Mouse (Mus musculus): Measurements from ENCODE around the gene Pi4ka. TPM values are rescaled to one million over a fixed set of nuclear protein-coding genes. Genes with fewer than 3 reads are reported as not detected.

Pi4ka gene
- polyA plus RNA-seq, 1 experiment from 2014 or later = 64.6 TPM

DNA sequence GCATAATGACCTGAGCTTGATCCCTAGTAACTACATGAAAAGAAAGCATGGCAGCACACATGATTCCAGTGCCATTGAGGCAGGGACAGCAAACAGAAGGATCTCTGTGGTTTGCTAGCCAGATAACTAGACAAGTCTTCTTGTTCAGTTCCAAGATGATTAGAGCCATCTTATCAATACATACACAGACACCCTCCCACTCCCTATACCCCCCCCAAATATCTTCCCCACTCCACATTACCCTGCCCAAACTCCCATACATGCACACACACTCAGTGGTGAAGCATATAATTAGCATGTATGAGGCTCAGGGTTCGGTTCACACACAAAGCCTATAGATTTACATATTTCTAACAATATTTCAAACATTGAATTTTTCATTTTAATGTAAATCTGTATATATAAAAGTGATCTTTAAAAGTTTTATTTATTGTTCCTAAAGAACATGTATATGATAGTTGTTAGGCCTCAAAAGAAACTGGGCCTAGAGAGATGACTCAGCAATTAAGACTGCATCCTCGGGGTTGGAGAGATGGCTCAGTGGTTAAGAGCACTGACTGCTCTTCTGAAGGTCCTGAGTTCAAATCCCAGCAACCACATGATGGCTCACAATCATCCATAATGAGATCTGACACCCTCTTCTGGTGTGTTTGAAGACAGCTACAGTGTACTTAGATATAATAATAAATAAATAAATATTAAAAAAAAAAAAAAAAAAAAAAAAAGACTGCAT lies 22.4 kb downstream of the Pi4ka start:
- Histone ChIP-seq H3K9me3 (no peaks in the 10 kb centered on the region), H3K4me2 (replicated peaks) (no peak overlapping the region), H3K27me3 (no peaks in the 10 kb centered on the region), H3K36me3 (peaks cover 25% of the 10 kb centered on the region), H3K27ac (replicated peaks) (no peak overlapping the region), H3K4me3 (no peak overlapping the region), H3K4me1 (no peaks in the 10 kb centered on the region), H3K9ac (replicated peaks) (no peak overlapping the region)
- 90% methylated on average over 2 of the region's 2 CpGs for WGBS
- no peak for ATAC-seq (ENCODE audit: low FRiP score, low read depth)

DNA sequence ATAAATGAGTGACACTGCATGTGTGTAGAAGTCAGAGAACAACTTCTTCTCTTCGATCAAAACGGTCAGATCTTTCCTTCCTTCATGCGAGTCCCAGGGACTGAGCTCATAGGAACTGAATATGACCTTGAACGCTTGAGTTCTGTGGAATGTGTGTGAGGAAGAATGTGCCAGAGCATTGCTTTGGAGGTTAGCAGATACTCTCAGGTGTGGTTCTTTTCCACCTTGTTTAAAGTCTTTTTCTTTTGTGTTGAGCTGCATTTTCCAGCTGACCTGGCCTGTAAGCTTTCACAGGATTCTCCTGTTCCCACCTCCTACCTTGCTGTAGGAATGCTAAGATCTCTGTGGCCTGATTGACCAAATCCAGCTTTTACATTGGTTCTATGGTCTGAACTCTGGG lies 23.8 kb downstream of the Pi4ka start:
- no peak overlapping the region for H3K4me2 ChIP-seq (replicated peaks)
- H3K4me3 ChIP-seq = no peak overlapping the region
- no peak for ATAC-seq (ENCODE audit: low FRiP score, low read depth)
- H3K9me3 ChIP-seq = no peaks in the 10 kb centered on the region
- H3K9ac ChIP-seq (replicated peaks) = no peak overlapping the region
- H3K4me1 ChIP-seq = no peaks in the 10 kb centered on the region
- no peaks in the 10 kb centered on the region for H3K27me3 ChIP-seq
- WGBS = 94% methylated on average over 4 of the region's 4 CpGs
- peaks cover 31% of the 10 kb centered on the region for H3K36me3 ChIP-seq
- H3K27ac ChIP-seq (replicated peaks) = no peak overlapping the region

DNA sequence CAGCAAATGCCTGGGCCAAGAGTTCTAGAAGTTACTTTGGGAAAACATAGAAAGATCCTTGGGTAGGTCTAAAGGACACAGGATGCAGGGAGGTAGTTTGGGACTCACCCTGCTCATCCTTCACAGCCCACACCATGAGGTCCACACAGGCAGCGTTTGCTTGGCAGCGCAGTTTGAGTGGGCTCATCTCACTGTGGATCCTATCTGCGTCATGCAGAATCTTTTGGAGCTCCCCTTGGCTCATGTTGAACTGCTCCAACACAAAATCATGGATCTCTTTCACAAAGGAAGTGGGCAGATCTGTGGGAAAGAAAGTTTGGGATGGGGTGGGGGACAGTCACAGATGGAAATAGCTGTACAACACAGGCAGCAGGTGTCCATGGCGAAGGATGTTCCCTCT lies 47.3 kb downstream of the Pi4ka start:
- H3K27me3 ChIP-seq = no peaks in the 10 kb centered on the region
- 96% methylated on average over 4 of the region's 4 CpGs for WGBS
- no peak for ATAC-seq (ENCODE audit: low FRiP score, low read depth)
- H3K9ac ChIP-seq (replicated peaks) = no peak overlapping the region
- no peak overlapping the region for H3K27ac ChIP-seq (replicated peaks)
- no peak overlapping the region for H3K4me3 ChIP-seq
- no peak overlapping the region for H3K4me2 ChIP-seq (replicated peaks)
- H3K36me3 ChIP-seq = peaks cover 58% of the 10 kb centered on the region
- no peaks in the 10 kb centered on the region for H3K4me1 ChIP-seq
- H3K9me3 ChIP-seq = no peaks in the 10 kb centered on the region

DNA sequence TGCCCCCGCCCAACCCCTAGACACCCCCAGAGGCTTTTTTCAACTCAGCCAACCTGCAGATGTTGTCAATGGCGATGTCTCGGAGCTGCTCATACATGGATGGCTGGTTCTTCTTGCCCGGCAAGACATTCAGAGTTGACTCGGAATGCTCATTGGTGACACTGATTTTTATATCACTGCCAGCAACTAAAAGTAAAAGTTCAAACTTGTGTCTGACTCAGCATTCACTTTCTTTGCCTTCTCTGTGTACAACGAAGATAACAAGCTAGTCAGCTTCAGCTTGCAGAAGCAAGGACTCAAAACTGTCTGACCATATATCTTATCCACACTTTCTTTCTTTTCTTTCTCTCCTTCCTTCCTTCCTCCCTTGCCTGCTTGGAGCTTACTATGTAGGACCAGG lies 50.1 kb downstream of the Pi4ka start:
- H3K9ac ChIP-seq (replicated peaks) = no peak overlapping the region
- no peaks in the 10 kb centered on the region for H3K9me3 ChIP-seq
- peaks cover 69% of the 10 kb centered on the region for H3K36me3 ChIP-seq
- no peaks in the 10 kb centered on the region for H3K4me1 ChIP-seq
- 96% methylated on average over 6 of the region's 6 CpGs for WGBS
- no peak overlapping the region for H3K4me3 ChIP-seq
- ATAC-seq (ENCODE audit: low FRiP score, low read depth) = no peak
- no peaks in the 10 kb centered on the region for H3K27me3 ChIP-seq
- H3K27ac ChIP-seq (replicated peaks) = no peak overlapping the region
- H3K4me2 ChIP-seq (replicated peaks) = no peak overlapping the region

DNA sequence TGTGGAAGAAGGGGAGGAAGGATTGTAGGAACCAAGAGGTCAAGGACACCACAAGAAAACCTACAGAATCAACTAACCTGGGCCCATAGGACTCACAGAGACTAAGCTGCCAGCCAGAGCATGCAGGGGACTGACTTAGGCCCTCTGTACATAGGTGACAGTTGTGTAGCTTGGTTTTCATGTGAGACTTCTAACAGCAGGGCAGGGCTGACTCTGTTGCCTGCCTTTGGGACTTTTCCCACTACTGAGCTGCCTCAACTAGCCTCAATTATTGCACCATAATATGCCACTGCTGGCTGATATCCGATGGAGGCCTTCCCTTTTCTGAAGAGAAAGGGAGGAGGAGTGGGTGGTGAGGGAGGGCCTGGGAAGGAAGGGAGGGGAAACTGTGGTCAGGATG lies 59.3 kb downstream of the Pi4ka start:
- no peaks in the 10 kb centered on the region for H3K9me3 ChIP-seq
- H3K36me3 ChIP-seq = peaks cover 49% of the 10 kb centered on the region
- no peak overlapping the region for H3K4me3 ChIP-seq
- H3K27ac ChIP-seq (replicated peaks) = no peak overlapping the region
- H3K9ac ChIP-seq (replicated peaks) = no peak overlapping the region
- H3K27me3 ChIP-seq = no peaks in the 10 kb centered on the region
- H3K4me2 ChIP-seq (replicated peaks) = no peak overlapping the region
- no peak for ATAC-seq (ENCODE audit: low FRiP score, low read depth)
- no peaks in the 10 kb centered on the region for H3K4me1 ChIP-seq
- 85% methylated on average over 1 of the region's 1 CpGs for WGBS

DNA sequence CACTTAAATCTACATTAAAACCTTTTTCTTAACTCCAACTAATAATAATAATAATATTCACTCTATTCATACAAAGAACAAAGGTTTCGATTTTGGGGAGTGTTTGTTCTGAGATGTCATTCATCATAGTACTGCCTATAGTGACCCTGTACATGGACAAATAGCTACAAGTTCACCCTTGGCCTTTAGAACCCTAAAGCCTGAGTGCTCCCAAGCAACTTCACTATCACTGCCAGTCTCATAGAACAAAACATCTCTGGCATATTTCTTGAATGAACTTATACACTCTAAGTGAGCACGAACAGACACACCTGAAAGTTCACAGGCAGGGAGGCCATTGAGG lies 60.3 kb downstream of the Pi4ka start:
- H3K27ac ChIP-seq (replicated peaks) = no peak overlapping the region
- no peak overlapping the region for H3K9ac ChIP-seq (replicated peaks)
- H3K27me3 ChIP-seq = no peaks in the 10 kb centered on the region
- no peak overlapping the region for H3K4me3 ChIP-seq
- ATAC-seq (ENCODE audit: low FRiP score, low read depth) = no peak
- WGBS = 87% methylated on average over 2 of the region's 2 CpGs
- H3K4me1 ChIP-seq = no peaks in the 10 kb centered on the region
- no peaks in the 10 kb centered on the region for H3K9me3 ChIP-seq
- H3K36me3 ChIP-seq = peaks cover 39% of the 10 kb centered on the region
- H3K4me2 ChIP-seq (replicated peaks) = no peak overlapping the region

DNA sequence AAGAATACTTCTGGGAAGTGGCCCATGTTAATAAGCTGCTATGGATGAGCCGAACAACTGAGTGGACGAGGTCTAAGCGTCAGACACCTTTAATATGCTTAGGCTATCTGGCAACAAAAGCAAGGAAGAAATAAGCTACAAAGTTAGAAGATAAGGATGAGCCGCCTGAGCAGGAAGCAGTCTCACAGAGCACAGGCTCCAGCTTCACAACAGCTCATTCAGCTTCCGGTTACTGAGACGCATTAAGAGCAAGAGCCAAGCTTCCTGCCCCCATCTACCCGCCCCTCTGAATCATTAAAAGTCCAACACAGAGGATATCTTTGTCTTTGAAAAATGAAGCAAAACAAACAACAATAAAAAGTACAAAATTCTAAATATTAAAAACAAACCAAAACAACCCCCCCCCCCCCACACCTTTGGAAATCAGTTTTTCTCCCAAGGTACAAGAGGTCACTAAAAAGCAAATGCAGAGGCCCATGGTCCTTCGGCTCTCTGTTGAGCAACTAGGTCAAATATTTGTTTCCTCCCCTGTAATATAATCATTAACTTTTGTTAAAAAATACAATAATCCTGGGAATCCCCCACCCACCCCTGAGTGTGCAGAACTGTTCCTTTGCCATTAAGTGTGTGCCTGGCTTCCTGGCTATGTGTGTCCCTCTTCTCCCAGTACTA lies 60.8 kb downstream of the Pi4ka start:
- Histone ChIP-seq H3K4me3 (no peak overlapping the region), H3K4me1 (no peaks in the 10 kb centered on the region), H3K9ac (replicated peaks) (no peak overlapping the region), H3K36me3 (peaks cover 35% of the 10 kb centered on the region), H3K9me3 (no peaks in the 10 kb centered on the region), H3K4me2 (replicated peaks) (no peak overlapping the region), H3K27ac (replicated peaks) (no peak overlapping the region), H3K27me3 (no peaks in the 10 kb centered on the region)
- ATAC-seq (ENCODE audit: low FRiP score, low read depth) = no peak
- 93% methylated on average over 8 of the region's 8 CpGs for WGBS

DNA sequence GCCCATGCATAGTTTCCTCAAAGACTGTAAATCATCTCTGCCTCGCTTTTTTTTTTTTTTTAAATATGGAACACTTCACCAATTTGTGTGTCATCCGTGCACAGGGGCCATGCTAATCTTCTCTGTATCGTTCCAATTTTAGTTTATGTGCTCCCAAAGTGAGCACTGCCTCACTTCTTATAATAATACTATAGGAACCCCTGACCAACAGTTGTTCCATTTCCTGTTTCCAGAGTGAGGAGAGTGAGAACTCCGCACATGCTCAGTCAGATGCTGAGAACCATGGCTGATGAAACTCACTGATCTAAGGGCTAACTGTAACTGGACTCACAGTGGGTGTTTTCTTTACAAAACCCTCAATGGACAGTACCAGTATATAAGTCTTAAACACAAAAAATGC lies 64.3 kb downstream of the Pi4ka start:
- no peaks in the 10 kb centered on the region for H3K4me1 ChIP-seq
- no peak for ATAC-seq (ENCODE audit: low FRiP score, low read depth)
- no peak overlapping the region for H3K4me2 ChIP-seq (replicated peaks)
- no peak overlapping the region for H3K9ac ChIP-seq (replicated peaks)
- H3K36me3 ChIP-seq = peaks cover 26% of the 10 kb centered on the region
- WGBS = 93% methylated on average over 4 of the region's 4 CpGs
- H3K4me3 ChIP-seq = no peak overlapping the region
- H3K9me3 ChIP-seq = no peaks in the 10 kb centered on the region
- no peaks in the 10 kb centered on the region for H3K27me3 ChIP-seq
- no peak overlapping the region for H3K27ac ChIP-seq (replicated peaks)

DNA sequence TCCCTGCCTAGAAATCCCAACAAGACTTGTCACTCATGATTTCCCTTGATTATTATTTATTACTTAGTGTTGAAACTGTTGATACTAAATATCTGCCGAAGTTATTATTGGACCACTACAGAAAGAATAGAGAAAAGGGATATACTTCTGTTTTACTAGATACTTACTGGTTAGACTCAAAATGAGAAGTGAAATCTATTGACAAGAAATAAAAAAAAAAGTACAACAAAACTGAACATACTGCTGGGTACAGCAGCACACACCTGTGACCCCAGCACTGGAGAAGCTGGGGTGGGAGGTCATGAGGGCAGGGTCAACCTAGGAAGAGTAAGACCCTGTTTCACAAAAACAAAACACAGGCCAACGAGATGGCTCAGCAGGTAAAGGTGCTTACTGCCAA lies 65.4 kb downstream of the Pi4ka start:
- Histone ChIP-seq H3K27me3 (no peaks in the 10 kb centered on the region), H3K4me3 (no peak overlapping the region), H3K4me1 (no peaks in the 10 kb centered on the region), H3K27ac (replicated peaks) (no peak overlapping the region), H3K4me2 (replicated peaks) (no peak overlapping the region), H3K36me3 (peaks cover 30% of the 10 kb centered on the region), H3K9ac (replicated peaks) (no peak overlapping the region), H3K9me3 (no peaks in the 10 kb centered on the region)
- no peak for ATAC-seq (ENCODE audit: low FRiP score, low read depth)
- WGBS = 84% methylated on average over 2 of the region's 2 CpGs

DNA sequence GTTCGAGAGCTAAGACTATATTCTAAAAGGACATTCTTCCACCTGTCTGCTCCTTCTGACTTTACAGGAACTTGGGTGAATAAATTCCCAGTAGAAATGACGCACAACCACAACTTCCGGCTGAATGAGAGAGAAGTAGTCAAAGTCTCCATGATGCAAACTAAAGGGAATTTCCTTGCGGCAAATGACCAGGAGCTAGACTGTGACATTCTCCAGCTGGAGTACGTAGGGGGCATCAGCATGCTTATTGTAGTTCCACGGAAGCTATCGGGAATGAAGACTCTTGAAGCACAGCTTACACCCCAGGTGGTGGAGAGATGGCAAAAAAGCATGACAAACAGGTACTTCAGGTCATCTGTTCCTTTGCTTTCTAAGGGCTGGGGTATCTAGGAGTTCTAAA lies 66.4 kb downstream of the Pi4ka start:
- H3K27me3 ChIP-seq = no peaks in the 10 kb centered on the region
- H3K9me3 ChIP-seq = no peaks in the 10 kb centered on the region
- ATAC-seq (ENCODE audit: low FRiP score, low read depth) = no peak
- H3K9ac ChIP-seq (replicated peaks) = no peak overlapping the region
- H3K36me3 ChIP-seq = peaks cover 38% of the 10 kb centered on the region
- H3K4me3 ChIP-seq = no peak overlapping the region
- WGBS = 93% methylated on average over 7 of the region's 7 CpGs
- H3K4me1 ChIP-seq = no peaks in the 10 kb centered on the region
- no peak overlapping the region for H3K4me2 ChIP-seq (replicated peaks)
- H3K27ac ChIP-seq (replicated peaks) = no peak overlapping the region

DNA sequence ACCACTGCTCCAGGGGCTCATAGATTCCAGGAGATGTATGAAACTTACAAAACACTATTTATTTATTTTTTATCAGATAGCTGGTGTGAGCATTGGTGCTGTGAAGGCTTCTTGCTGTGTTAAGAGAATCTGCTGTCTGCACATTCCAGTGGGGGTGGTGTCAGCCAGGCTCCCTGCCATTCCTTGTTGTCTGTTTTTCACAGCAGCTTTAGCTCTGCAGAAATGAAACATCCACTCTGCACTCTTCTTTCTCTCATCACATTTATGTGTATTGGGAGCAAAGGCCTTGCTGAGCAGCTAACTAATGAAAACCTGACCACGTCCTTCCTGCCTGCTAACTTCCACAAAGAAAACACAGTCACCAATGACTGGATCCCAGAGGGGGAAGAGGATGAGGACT lies 70.0 kb downstream of the Pi4ka start:
- Histone ChIP-seq H3K4me1 (no peaks in the 10 kb centered on the region), H3K9me3 (no peaks in the 10 kb centered on the region), H3K4me3 (no peak overlapping the region), H3K9ac (replicated peaks) (no peak overlapping the region), H3K4me2 (replicated peaks) (no peak overlapping the region), H3K27ac (replicated peaks) (no peak overlapping the region), H3K27me3 (no peaks in the 10 kb centered on the region), H3K36me3 (peaks cover 31% of the 10 kb centered on the region)
- ATAC-seq (ENCODE audit: low FRiP score, low read depth) = no peak
- WGBS = 90% methylated on average over 1 of the region's 1 CpGs

DNA sequence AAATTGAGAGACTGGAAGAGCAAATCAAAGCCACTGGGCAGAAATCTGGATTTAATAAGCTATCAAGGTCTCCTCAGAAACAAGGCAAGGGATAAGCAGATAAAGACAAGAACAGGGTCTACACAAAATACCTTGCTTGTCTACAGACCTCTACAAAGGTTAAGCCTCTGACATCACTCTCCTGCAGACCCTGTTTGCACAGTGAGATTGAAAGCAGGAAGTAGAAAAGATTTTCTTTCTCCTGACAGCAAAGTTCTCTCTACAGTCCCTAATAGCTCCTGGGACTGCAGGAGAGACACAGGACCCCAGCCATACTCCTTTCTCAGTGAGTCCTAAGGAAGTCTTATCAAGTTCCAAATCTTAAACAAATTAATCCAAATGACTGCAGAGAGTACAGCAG lies 71.5 kb downstream of the Pi4ka start:
- Histone ChIP-seq H3K9ac (replicated peaks) (no peak overlapping the region), H3K4me2 (replicated peaks) (no peak overlapping the region), H3K36me3 (peaks cover 23% of the 10 kb centered on the region), H3K9me3 (no peaks in the 10 kb centered on the region), H3K27me3 (no peaks in the 10 kb centered on the region), H3K4me1 (no peaks in the 10 kb centered on the region), H3K27ac (replicated peaks) (no peak overlapping the region), H3K4me3 (no peak overlapping the region)
- no peak for ATAC-seq (ENCODE audit: low FRiP score, low read depth)

DNA sequence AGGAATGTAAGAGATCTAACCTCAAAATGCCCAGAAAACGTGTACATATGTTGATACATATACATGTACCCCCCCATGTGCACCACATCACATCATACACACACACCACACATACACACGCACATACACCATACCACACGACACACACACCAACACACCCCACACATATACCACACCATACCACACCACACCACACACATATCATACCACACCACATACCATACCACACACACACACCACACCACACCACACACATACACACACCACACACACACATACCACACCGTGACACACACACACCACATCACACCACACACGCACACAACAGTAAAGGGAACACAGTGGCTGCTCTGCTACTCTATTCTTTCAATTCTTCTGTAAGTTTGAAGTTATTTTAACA lies 74.3 kb downstream of the Pi4ka start:
- 88% methylated on average over 5 of the region's 5 CpGs for WGBS
- Histone ChIP-seq H3K4me2 (replicated peaks) (no peak overlapping the region), H3K9me3 (no peaks in the 10 kb centered on the region), H3K4me3 (no peak overlapping the region), H3K27ac (replicated peaks) (no peak overlapping the region), H3K9ac (replicated peaks) (no peak overlapping the region), H3K27me3 (no peaks in the 10 kb centered on the region), H3K36me3 (peaks cover 20% of the 10 kb centered on the region; the same call in 1 of the 2 replicates), H3K4me1 (no peaks in the 10 kb centered on the region)
- no peak for ATAC-seq (ENCODE audit: low FRiP score, low read depth)
